Mouse (Mus musculus) spleen, adult 2 months (tissue): ENCODE data around the gene Smg7.
A peak's percentile ranks its signal among the peaks of the same experiment; 100 is the strongest.

Source experiments
- CTCF ChIP-seq: fragments of 200-500 bp; IDR thresholded peaks from 2 replicates; pipeline ENCODE4 v1.5.1; 2011; ENCODE audit warnings: mild to moderate bottlenecking, inconsistent platforms; ENCODE audit not compliant: insufficient read depth, insufficient read length, insufficient replicate concordance; ENCODE audit errors: extremely low read depth
- POLR2A ChIP-seq: fragments of 200-500 bp; IDR thresholded peaks from 2 replicates; pipeline ENCODE4 v1.6.1; 2011; ENCODE audit warnings: low read depth, low read length, inconsistent platforms

DNA sequence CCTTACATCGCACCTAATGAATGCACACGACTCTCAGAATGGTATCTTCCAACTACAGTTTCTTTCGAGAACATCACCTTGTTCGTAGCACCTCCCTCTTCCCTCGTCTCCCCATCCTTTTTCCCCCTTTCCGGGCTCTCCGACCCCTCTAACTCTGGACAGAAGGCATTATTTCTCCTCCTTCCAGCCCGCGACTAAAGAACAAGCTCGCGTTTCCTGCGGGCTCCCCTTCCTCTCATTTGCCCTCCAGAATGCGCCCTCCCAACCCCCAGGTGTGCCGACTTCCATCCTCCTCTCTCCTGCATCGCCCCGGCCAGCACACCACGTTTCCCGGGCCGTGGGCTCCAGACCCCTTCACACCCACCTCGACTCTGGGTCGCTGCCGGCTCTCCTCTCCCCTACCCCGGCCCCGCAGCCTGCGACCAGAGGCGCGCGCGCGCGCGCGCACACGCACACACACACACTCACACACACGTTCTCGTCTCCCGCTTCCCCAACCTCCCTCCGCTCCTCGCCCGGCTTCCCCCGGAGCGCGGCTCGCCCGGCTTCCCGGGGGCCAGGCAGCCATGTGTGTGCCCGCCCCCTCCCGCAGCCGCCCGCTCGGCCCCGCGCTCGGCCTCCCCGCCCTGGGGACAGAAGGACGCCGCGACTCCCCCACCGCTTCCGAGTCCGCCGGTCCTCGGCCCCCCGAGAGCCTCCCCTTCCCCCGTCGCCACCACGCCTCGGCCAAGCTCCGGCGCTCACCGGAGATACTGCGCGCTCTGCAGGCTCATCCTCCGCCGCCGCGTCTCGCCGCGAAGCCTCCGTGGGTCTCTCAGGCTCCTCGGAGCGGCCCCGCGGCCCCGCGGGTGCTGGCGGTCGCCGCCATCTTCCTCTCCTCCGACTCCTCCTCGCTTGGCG, at the start of gene Smg7:
- TF ChIP-seq POLR2A (peak; percentile 2; the same call in 1 of the 2 replicates), CTCF (no peak)
